Mouse (Mus musculus): ENCODE data around the gene Zfp14. TPM values are rescaled to one million over a fixed set of nuclear protein-coding genes. Genes with fewer than 3 reads are reported as not detected.

Zfp14 gene
- total RNA-seq, 4 experiments from 2014 or later, result 8.5 to 10.3 (median 9.5) TPM

DNA sequence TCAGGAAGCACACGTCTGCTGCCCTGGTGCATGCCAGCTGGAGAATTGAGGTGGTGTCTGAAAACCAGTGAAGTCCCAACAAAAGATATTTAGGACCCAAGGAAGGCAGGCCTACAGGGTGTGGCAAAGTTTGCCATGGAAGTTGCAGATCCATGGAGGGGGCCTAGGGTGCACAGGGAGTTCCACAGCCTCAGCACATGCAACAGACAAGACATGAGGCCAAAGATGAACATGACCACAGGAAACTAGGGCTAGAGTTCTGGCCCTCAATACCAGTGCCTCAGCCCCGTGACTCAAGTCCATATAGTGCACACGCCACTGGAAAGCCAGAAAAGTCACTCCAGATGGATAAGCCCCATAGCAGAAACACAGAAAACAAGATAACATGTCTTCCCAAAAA, 22.6 kb downstream of the Zfp14 start:
- DNase-seq (ENCODE audit: low spot score in 2 of 2), result no peak

DNA sequence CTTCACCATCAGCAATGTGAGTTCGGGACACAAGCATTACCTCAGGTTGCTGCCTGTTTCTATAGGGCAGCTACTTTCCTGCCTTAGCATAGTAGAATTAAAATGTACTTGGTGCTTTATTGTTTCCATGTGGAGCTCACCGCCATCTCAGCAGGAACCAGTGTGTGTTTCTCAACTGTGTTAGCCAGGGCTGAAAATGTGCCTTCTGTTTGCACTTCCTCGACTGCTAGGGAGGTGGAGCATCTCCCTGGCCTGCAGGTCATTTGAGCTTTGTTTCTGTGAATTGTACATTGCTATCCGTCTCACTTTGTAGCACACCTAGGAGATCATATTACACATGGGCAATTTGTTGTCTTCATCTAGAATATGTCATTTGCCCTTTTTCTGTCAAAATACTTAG, 23.8 kb downstream of the Zfp14 start:
- DNase-seq (ENCODE audit: low spot score in 2 of 2), result no peak

DNA sequence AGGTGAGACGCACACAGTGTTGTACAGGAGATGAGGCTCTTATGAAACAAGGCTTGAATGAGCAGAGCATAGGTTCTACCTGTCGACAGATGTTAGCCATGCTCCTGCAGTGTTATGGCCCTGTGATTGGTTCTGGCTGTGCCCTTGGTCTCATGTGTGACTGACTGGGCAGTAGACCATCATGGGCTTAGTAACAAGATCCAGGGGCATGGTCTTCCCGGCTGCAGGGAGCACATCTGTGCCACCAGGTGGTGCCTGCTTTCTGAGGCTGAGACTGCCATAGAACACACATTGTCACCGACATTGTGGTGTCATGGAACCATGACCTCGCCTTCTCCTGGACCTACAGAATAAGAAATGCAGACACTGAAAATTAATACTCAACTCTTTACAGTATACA, 25.8 kb downstream of the Zfp14 start:
- DNase-seq (ENCODE audit: low spot score in 2 of 2), result no peak

DNA sequence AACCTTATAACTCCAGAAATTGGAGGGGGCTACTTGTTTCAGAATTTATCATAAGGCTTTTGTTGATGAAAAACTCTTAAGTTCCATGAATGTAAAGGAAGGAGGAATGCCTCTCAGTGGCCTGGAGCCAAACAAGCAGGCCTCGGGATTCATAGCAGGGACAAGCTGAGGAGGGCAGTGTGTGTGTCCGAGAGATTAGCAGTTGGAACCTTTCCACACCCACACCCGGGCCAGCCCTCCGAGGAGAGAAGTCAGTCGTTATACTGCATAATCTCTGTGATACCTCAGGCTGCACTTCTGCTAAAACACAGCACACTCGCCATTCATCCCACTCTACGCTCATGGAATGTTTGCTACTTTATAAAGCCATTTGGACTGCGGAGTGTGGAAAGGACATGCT, 27.4 kb downstream of the Zfp14 start:
- DNase-seq (ENCODE audit: low spot score in 2 of 2), result no peak

DNA sequence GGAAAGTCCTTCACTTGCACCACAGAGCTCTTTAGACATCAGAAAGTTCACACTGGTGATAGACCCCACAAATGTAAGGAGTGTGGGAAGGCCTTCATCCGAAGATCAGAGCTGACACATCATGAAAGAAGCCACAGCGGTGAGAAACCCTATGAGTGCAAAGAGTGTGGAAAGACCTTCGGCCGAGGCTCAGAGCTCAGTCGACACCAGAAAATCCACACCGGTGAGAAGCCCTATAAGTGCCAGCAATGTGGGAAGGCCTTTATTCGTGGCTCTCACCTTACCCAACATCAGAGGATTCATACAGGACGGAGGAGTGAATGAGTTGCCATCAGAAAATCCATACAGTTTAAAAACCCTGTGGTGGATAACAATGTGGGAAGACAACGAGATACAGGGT, 27.9 kb downstream of the Zfp14 start:
- DNase-seq (ENCODE audit: low spot score in 2 of 2), result no peak

DNA sequence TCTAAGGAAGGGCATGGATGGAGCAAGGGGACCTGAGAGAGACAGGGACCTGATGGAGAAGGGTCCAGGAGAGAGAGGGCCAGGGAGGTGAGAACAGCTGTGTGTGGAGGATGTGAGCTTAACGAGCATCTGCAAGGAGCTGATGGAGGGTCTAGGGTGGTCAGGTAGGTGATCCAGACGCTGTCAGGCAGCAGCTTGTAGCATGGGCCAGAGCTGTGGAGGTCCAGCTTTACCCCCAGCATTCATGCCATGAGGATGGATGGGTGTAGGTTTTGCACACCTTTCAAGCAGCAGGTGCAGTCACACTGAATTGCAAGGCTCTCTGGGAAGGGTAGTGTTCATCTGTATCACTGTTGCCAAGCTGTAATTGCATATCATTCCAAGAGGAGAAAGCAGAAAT, 31.6 kb downstream of the Zfp14 start:
- no peak for DNase-seq (ENCODE audit: low spot score in 2 of 2)

DNA sequence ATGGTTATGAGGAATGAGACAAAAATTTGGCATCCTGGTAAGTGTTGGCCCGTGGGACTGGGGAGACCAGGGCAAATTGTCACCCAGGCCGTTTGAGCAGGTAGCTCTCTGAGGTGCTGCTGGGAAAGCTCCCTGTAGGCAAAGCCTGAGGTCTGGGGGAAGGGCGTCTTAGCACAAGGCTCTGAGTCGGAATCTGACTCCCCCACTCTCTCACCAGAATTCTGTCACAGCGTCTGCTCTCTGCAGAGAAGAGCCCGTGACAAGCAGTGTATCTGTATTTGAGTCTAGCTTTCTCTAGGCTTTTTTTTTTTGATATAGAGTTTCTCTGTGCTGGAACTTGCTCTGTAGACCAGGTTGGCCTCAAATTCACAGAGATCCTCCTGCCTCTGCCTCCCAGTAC, 34.0 kb downstream of the Zfp14 start:
- no peak for DNase-seq (ENCODE audit: low spot score in 2 of 2)

DNA sequence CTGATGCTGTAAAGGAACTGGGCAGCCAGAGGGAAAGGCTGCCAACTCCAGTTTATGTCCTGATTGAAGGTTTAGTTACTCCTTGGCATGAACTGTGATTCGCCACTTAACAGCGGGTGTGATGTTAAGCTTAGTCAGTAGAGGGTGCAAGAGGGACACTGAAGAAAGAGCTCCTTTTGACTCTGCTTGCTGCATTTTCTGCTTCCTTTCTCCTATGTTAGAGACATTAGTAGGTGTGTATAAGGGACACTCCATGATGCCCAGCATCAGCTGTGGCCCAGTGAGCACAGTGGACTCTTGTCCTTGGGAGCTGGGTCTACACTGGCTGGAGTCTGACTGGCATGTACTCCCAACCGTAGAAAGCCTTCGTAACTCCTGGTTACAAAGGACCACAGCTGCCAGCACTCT, 38.2 kb downstream of the Zfp14 start:
- DNase-seq (ENCODE audit: low spot score in 2 of 2), result peak; percentile 37 to 65

DNA sequence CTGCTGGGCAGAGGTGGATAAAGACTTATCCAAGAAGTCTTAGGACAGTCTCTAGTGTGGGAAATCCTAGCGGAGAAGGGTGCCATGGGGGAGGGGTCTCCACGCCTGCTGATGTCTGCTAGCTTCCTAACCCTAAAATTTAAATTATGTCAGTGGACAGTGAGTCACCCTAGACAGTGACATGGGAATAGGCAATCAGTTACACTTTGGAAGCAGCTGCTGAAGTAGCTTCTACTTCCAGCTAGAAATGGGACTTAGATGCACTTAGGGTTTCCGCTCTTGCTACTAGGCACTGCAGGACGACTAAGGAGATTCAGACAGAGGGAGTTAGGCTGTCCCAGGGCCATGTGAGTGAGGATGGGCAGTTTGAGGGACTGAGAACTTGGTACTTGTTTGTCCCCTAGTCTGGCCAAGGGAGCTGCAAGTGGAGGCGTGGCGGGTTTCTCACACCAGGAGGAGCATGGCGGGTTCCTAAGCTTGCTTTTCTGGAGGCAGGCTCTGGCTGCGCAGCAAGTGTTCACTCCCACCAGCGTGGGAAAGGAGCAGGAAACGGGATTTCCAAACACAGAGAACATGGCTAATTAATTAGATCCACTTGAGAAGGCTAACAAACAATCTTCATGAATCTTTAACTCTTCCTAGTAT, 40.5 kb downstream of the Zfp14 start:
- DNase-seq (ENCODE audit: low spot score in 2 of 2), result no peak

DNA sequence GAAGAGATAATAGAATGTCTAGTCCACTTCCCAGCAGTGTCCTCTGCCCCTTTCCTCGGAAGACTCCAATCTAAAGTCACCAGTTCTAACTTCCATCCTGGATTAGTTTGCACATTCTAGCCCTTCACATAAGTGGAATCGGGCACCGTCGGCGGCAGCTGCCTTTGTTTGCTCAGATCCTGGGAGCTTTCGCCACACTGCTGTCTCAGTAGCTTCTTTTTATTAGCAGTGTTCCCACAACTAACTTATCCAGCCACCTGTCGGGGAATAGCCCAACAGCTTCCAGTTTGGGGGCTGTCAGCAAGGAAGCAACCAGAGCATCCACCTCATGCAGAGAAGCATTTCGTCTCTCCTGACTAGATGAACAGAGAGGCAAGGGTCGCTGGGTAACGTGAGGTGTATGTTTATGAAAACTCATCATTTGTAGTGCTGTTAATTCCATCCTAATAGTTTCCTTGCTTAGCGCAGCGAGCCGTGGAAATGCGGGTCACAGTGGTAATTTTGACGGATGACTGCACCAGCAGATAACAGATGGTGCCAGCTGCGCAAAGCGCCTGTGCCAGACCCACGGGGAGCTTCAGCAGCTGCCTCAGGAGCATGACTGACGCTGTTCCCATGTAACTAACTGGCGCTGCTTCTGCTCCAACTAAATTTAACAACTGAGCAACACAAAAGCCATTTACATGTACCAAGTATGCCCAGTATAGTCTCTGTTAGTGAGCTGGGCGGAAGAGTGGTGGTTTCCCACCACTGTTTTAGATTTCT, 41.7 kb downstream of the Zfp14 start:
- peak; percentile 30 to 49 for DNase-seq (ENCODE audit: low spot score in 2 of 2)

DNA sequence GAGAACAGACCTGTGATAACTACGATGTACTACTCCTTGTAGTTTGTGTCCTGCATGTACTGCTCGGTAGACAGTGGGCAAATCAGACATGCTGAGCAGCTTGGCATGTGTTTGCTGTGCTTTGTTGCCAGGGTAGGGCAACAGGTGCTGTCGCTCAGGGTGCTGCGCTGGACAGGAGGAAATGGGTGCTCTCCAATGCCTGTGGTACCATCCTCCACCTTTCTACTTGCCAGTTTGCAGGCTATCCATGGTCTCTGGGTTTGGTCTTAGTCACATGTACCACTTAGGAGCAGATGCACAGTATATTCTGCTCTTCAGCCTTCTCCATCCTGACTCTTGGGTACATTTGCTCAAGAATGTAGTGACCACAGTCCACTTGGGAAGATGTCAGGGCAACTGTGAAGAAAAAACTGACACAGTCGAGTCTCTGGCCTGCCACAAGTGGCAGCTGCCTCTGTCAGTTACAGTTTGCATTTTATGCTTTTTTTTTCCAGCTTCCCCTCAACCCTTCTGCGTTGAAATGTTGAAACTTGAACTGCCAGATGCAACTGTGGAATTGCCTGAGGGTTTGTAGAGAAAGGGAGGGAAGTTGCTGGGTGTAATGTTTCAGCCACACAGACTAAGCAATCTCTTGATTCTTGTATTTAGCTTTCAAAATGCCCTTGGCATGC, 43.0 kb downstream of the Zfp14 start:
- no peak for DNase-seq (ENCODE audit: low spot score in 2 of 2)

DNA sequence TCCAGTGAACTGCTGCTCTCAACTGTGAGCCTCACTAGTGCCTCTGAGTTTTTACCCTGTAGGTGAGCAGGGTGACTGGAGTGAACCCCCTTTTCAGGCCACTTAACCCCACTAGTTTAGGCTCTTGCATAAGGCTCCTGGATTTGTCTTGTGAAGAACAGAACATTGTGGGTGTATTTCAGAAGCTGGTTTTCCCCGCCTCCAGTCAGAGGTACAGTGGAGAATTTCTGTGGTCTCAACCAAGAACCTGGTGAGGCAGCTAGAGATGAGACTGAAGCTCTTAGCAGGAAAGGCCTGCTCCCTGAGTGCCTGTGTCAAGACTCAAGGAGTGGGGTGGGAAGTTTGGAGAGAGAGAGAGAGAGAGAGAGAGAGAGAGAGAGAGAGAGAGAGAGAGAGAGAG, 43.6 kb downstream of the Zfp14 start:
- DNase-seq (ENCODE audit: low spot score in 2 of 2), result no peak

DNA sequence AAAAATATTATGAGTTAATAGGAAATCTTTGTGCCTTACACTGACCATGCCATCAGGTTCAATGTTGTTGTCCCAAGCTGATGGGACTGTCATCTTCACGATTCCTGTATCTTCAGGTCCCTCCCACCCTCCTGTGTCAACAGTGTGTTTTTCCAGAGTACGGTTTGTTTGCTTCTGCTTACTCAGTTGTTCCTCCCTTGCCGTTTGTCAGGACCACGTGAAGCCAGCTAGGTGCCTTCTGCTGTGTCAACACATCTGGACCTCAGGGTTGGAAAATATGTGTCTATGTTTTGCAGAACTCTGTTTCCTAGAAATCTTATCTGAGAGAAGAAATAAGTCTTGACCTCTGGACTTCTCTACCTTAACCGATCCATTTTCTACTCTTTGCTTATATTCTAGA, 50.6 kb downstream of the Zfp14 start:
- no peak for DNase-seq (ENCODE audit: low spot score in 2 of 2)

DNA sequence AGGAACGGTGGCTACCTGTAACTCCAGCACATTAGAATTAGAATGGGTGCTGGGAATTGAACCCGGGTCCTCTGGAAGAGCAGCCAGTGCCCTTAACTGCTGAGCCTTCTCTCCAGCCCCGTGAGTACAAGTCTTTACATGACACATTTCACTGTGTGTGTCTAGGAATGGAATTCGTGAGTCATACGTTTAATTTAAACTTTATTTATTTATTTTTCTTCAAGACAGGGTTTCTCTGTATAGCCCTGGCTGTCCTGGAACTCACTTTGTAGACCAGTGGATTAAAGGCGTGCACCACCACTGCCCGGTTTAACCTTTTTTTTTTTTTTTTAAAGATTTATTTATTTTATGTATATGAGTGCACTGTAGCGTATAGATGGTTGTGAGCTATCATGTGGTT, 56.0 kb downstream of the Zfp14 start:
- DNase-seq (ENCODE audit: low spot score in 2 of 2), result no peak

DNA sequence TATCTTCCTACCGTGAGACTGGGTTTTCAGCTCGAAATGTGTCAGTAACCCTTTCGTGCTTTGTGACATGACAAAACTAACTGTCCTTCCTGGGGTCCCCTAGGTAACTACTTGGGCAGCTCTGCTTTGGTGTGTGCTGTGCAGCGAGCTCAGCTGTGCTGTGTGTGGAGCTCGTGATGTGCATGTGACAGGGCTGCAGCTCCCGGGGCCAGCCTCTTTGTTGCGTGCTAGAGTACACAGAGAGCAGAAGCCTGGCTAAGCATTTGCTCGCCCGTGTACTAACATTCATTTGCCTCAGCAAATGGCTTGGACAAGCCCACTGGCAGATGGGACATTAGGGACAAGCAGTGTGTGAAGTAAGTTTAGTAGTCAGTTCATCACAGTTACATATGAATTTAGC, 57.8 kb downstream of the Zfp14 start:
- DNase-seq (ENCODE audit: low spot score in 2 of 2), result no peak

DNA sequence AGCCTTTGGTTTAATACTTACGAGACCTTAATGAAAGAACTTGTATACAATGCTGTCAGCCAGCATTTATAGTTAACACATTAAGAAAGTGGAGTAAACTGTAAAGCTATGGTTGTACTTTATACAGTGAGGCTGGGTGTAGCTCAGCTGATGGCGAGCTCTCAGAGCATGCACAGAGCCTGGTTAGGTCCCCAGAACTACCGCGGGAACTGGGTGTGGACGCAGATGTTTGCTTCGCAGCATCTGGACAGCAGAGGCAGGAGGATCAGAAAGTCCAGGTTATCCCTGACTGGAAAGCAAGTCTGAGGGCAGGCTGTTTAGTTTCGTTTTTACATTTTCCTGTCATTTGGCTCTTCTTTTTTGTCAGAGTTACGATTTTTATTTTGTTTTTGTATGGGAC, 58.5 kb downstream of the Zfp14 start:
- no peak for DNase-seq (ENCODE audit: low spot score in 2 of 2)

DNA sequence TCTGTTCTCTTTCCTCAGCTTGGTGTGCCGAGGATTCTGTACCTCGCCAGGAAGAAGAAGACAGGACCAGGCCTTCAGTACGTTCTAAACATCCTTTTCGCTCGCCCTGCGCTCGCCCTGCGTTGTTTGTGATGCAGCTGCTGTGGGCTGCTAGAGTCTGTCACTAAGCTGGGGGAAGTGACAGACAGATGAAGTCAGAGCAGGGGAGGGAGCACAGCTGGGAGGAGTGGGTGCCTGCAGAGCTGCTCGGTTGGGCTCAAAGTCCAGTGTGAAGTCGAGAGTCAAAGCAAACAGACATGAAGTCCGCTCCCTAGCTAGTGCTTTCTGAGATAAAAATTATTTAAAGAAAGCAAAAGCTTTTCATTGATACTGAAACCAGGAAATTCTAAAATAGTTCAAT, 62.1 kb downstream of the Zfp14 start:
- no peak for DNase-seq (ENCODE audit: low spot score in 2 of 2)

DNA sequence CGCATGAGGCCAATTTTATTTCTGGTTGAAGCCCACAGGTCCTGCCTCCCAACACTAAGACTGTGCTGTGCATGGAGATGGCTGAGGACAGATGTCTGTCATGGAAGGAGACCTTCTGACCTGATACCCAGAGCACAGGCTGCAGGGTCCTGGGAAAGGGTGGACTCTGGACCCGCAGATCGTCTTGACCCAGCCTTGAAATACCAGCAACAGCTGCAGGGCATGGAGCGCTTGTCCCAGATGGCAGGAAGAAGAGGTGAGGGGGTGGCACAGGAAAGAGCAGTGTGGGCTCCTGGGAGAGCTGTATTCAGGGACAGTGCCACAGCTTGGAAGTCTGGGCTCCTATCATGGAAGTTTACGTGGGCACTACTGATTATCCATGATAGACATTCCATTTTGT, 63.6 kb downstream of the Zfp14 start:
- DNase-seq (ENCODE audit: low spot score in 2 of 2), result no peak

Small RNAs within 50 kb of the gene (microRNA-seq; reads per million reads assigned to microRNA genes)
- 0 reads per million in 2 experiments for gene Gm23368

Other genes with a start within 250 kb of the Zfp14 start
- gene Zfp790, start 235.3 kb downstream of the Zfp14 start, total RNA-seq (2022), result 10 to 100 TPM; 20.7 to 28.9 (median 23.7) TPM
- gene Zfp940, start 197.7 kb downstream of the Zfp14 start, total RNA-seq (2022), result 10 to 100 TPM; 18.6 to 24.0 (median 20.8) TPM
- 10 to 100 TPM; 14.9 to 23.0 (median 17.0) TPM for gene Zfp420, start 191.4 kb downstream of the Zfp14 start, total RNA-seq (2022)
- gene Zfp27, start 144.8 kb downstream of the Zfp14 start, total RNA-seq (2022), result 10 to 100 TPM; 17.8 to 21.2 (median 18.0) TPM
- gene Zfp383, start 143.2 kb downstream of the Zfp14 start, total RNA-seq (2022), result 10 to 100 TPM in 1 of 4 experiments, 1 to 10 TPM in 3; 8.3 to 11.0 (median 9.2) TPM
- gene Zfp74, start 97.3 kb downstream of the Zfp14 start, total RNA-seq (2022), result 10 to 100 TPM; 17.2 to 19.9 (median 18.2) TPM
- 1 to 10 TPM; 3.3 to 7.7 (median 4.0) TPM for gene Zfp568, start 67.4 kb downstream of the Zfp14 start, total RNA-seq (2022)
- gene Zfp82, start 21.5 kb upstream of the Zfp14 start, total RNA-seq (2022), result 1 to 10 TPM; 4.3 to 7.1 (median 5.1) TPM
- gene Gm26920, start 39.0 kb upstream of the Zfp14 start, total RNA-seq (2022), result not detected
- 10 to 100 TPM in 1 of 4 experiments, 1 to 10 TPM in 3; 5.2 to 10.9 (median 8.0) TPM for gene Zfp566, start 39.1 kb upstream of the Zfp14 start, total RNA-seq (2022)
- gene Zfp260, start 43.4 kb upstream of the Zfp14 start, total RNA-seq (2022), result 10 to 100 TPM; 79.6 to 96.9 (median 89.4) TPM
- 10 to 100 TPM; 28.6 to 34.1 (median 31.2) TPM for gene Zfp382, start 70.6 kb upstream of the Zfp14 start, total RNA-seq (2022)
- gene Zfp146, start 118.4 kb upstream of the Zfp14 start, total RNA-seq (2022), result 10 to 100 TPM; 49.0 to 54.7 (median 50.3) TPM
- 1 to 10 TPM; 4.4 to 6.9 (median 5.1) TPM for gene Cox7a1, start 132.8 kb upstream of the Zfp14 start, total RNA-seq (2022)
- gene Capns1, start 147.4 kb upstream of the Zfp14 start, total RNA-seq (2022), result 100 to 1,000 TPM; 196 to 240 (median 227) TPM
- 10 to 100 TPM; 49.2 to 52.5 (median 49.3) TPM for gene Polr2i, start 180.6 kb upstream of the Zfp14 start, total RNA-seq (2022)
- gene Tbcb, start 180.9 kb upstream of the Zfp14 start, total RNA-seq (2022), result 100 to 1,000 TPM; 110 to 130 (median 118) TPM
- not detected for gene Ovol3, start 184.3 kb upstream of the Zfp14 start, total RNA-seq (2022)
- gene Thap8, start 228.7 kb upstream of the Zfp14 start, total RNA-seq (2022), result under 1 TPM in 2 of 4 experiments, not detected in 2; 0.41 to 0.77 TPM
- 1 to 10 TPM; 1.1 to 3.4 (median 2.4) TPM for gene Wdr62, start 229.0 kb upstream of the Zfp14 start, total RNA-seq (2022)
- 100 to 1,000 TPM; 351 to 448 (median 412) TPM for gene Clip3, start 240.3 kb upstream of the Zfp14 start, total RNA-seq (2022)